Mouse (Mus musculus) right cerebral cortex, adult 2 months (tissue): ENCODE measurements around the gene Il13ra1.

Experiments
- DNase-seq, 2 experiments: peaks; one replicate each; pipeline ENCODE4 v3.0.0; 2021 to 2022; ENCODE audit warnings: low spot score in 2 of 2

Gene Il13ra1

DNA sequence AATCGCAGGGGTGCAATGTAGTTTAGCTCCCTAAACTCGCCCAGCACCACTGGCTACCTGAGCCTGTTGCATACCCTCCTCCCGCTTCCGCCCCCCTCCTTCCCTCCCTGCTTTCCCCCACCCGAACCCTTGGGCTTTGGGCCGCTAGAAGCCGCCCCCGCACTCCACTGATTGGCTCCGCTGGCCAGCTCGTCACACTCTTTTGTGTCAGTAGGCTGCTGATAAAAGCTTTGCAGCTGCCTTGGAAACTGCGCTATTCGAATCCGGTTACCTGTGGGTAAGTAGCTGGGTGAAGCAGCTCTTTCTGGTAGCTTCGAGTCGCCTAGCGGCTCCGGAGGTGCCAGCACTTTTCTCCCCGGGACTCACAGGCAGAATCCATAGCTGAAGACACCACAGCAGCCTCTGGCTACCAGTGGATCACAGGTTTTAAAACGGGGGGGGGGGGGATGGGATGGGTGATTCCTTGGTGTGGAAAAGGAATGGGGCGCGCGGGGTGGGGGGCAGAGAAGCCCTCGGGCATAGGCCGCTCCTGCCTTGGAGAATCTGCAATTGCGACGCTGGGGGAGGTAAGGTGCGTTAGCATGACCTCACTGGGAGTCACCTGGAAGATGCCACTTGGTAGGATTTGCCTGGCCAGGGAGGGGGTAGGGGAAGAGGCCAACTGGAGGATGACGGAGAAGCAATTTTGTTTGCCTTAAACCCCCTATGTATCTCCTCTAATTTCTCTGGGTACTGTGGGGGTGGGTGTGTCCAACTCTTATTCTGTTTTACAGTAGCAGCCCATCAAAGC, 84.0 kb downstream of the Il13ra1 start, which contains the start of gene Zcchc12:
Gene Zcchc12 (plus strand): TSS at position 169 of the 790 bp plus-strand sequence.
- DNase-seq, result peak; percentile 54 to 57

DNA sequence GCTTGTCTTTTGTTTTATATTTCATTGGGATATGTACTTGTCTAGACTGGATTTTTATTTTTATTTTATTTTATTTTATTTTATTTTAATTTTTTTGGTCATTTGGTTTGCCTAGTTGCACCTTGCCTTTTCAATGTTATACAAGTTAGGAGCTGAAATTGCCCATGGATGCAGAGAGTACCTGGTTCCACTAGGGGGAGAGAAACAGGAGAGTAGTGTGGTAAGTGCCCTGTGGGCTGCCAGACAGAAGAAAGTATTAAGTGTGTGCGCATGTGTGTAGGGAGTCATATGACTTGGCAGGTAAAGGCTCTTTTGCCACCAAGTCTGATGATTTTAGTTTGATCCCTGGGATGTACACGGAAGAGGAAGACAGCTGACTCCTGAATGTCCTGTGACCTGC, 97.6 kb downstream of the Il13ra1 start:
- no peak for DNase-seq

DNA sequence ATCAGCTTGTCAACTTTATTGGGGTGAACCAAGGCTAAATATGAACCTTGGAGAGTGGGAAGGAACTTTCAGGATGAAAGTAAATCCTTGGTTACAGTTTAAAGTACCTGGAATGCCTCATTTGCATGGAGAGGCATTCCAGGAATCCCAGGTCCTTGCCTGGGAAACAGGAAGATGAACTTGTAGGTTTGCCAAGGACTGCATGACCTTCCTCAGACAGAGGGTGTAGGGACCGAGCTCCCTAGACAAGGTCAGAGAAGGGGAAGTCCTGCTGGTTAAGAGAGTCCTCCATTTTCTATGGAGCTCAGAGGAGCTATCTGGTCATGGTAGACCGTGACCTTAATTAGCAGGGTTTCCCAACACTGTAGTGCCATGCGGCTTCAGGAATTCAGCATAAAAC, 99.3 kb downstream of the Il13ra1 start:
- no peak for DNase-seq
